Mouse (Mus musculus): ENCODE measurements at regions not wholly inside any gene's neighbourhood (a gene's known extent, or its start where the extent isn't known, plus 50 kb on each side); places are given as distances from the start of the nearest gene placed in this dataset.

- no peak for DNase-seq
Observed at GRCm38 (mm10) chr6:112152535-112153364, 120.8 kb upstream of the Lmcd1 start.

DNA sequence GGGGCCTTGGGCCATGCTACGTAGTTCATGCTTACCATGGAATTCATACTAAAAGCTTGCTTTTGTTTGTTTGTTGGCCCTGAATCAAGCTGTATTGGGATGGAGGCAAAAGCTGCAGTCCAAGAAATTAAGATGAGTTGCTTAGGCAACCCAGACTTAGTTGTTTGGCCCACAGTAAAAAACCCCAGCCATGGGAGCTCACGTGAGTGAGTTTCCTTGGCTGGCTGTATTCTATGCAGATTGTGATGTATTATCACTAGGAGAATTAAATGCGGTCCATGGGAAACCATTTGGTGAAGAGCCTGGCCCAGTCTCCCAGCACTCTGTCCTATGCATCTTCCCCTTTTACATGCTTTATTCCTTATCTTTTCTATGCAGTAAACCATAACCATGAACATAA, 106.1 kb upstream of the Lmcd1 start:
- no peak for DNase-seq

DNA sequence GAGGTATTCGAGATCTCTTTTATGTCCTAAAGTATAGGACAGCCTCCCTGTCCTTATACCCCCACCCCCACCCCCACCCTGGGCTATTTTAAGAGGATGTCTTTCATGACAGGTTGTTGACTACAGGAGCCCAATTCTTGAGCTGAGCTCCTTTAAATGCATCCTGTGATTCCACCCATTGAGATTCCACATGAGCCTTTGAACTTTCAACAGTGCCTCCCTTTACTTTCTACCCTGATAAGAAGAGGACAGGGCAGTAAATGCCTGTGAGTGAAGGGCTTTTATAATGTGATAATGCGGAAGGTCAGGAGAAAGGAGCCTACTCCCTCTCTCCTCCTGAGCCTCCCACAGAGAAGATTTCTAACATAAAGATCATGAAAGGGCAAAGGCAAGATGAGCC, 97.2 kb upstream of the Lmcd1 start:
- DNase-seq, result no peak

DNA sequence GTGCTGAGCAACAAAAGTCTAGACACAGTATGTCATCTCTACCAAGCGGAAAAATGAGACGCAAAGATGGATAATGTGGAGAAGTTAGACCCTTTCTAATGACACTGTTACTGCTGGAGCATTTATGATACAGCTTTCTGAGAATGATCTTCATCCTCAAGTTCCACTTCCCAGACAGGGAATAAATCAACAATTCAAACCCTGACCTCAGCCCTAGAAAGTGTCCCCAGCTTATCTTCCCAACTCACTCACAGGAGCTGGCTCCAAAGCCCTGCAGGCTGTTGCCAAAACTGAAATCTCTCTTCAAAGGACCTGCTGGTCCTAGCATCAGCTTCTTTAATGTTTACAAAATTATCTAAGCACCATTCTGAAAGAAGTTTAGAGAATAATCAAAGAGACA, 85.9 kb upstream of the Lmcd1 start:
- DNase-seq, result no peak

GRCm38 (mm10) chr6:112191032-112191431, 82.5 kb upstream of the Lmcd1 start:
- peak; percentile 73 for DNase-seq

DNA sequence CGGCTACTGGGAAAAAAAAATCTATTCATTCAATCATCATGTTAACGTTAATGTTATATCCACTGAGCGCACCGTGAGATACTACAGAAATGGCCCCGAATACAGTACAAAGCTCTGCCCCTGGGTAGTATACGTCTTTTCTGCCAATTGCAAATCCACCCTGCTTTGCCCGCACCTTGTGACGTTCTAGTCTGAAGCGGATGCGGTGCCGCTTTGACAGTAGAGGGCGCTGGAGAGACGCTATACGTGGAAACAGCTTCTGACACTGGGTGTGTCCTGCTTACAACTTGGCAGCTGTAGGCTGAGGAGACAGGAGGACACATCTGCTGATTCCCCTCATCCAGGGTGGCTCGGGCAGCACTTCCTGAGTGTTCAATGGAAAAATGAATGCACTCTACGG, 76.1 kb upstream of the Lmcd1 start:
- DNase-seq, result peak; percentile 89

DNA sequence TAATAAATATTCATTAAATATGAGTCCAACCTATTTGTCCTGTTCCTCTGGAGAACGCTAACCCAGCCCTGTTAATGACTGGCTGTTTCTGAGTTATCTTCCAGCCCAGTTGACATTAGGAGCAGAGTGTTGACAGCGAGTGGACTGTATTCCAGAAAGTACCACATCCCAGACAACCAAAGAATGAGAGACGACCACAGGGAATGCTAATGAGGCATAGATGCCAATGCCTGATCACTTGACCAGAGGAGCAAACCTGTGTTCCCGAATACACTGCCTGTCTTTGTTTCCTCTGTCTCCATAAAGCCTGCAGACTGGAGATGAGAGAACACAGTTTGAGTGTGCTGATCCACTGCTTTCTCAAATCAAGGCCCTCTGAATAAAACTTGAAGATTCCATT, 74.3 kb upstream of the Lmcd1 start:
- DNase-seq, result no peak

DNA sequence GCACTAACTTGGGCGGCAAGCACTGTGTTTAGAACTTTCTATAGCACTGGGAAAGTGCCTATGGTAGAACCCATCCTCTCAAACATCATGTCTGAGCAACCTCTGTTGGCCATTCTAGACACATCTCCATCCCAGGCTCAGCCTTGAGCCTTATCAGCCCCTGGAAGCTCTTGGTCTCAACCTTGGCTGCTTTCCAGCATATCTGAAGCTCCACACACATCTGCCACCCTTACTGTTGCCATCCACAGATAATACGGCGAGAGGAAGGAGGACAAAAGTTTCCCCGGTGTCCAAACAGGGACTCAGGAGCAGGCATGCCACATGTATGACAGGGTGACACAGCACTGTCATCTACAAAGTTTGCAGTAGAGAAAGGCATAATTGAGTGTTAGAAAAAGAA, 71.4 kb upstream of the Lmcd1 start:
- no peak for DNase-seq

GRCm38 (mm10) chr6:112203321-112203720, 70.2 kb upstream of the Lmcd1 start:
- no peak for DNase-seq

DNA sequence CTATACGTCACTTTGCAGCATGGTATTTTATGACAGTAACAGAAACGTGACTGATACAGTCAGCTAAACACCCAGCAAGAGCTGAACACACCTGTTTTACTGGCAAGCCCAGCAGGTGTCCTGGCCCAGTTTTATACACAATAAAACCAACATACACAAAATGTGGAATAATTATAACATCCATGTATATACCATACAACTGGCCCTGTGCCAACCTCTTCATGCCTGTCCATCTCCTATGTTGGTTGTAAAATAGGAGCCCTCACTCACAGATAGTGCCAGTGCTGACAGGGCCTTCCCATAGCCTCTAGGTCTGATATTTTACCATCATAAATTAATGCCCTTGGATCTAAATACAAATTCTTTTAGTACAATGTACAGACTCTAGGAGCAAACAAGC, 68.6 kb upstream of the Lmcd1 start:
- no peak for DNase-seq

- no peak for DNase-seq
Observed at GRCm38 (mm10) chr6:112205420-112205995, 68.0 kb upstream of the Lmcd1 start.

DNA sequence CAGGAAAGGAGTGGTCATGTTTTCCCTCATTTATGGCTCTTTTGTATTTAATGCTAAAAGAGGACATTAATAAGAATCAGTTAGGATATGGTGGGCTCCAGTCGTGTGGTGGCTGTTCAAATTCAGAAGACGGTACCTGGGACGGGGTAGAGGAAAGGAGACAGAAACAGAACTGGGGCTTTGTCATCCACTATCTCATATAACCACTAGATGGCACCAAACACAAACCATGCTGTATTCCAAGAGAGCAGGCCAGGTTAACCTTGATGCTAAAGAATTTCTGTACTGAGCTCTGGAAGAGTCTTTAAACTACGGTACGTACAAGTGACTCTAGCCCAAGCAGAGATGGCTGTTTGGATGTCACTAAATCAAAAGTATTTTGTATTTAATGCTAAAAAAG, 66.3 kb upstream of the Lmcd1 start:
- peak; percentile 43 for DNase-seq

DNA sequence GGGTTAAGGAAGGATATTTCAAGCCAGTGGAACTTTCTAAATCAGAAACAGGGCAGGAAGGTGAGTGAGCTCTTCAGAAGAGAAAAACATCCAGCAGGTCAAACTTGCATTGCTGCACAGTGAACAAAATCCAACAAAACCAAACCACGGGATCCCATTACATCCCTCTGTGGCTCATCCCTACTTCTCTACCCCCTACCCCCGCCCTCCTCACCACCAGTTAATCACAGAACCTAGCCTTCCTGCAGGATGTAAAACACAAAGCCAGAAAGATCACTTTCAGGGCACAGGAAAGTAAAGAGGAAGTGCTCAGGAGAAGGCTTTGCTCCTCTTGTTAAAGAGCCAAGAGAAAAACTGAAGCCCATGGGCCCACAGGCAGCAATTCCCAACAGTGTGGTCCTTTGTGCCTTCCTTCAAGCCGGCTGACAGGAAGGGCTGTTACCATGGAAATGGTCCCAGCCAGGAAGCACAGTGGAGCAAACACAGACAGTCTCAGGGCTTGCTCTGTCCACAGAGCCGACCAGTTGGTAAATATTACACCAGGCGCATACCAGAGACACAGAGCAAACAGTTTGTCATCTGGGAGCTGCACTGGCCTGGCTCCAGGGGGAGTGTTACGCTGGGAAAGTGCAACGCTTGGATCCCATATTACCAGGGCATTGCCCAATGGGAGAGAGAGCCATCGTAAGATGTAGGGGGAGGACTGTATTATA, 63.2 kb upstream of the Lmcd1 start:
- peak; percentile 81 for DNase-seq

- no peak for DNase-seq
Observed at GRCm38 (mm10) chr6:112216868-112217267, 56.7 kb upstream of the Lmcd1 start.

DNA sequence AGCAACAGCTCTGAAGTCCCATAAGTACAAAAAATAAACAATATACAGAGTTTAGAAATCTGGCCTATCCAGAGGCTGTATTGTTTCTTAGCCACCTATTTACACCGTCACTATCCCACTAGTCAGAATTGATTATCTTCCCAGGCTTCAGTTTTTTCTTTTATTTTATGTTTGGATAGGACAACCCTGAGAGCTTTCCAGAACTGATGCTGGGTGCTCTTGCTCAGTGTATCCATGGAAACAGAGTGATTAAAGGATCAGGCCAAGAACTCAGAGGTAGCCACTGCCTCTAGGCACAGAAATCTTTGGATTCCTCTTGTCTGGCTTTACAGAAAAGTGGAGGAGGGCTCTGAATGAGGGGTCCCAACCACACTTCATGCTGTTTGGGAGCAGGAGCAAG, 55.3 kb upstream of the Lmcd1 start:
- DNase-seq, result no peak

GRCm38 (mm10) chr6:112219641-112220040, 53.9 kb upstream of the Lmcd1 start:
- DNase-seq, result no peak

- no peak for DNase-seq
Observed at GRCm38 (mm10) chr6:112220149-112220548, 53.4 kb upstream of the Lmcd1 start.

- DNase-seq, result no peak
Observed at GRCm38 (mm10) chr6:112221373-112221772, 52.2 kb upstream of the Lmcd1 start.

DNA sequence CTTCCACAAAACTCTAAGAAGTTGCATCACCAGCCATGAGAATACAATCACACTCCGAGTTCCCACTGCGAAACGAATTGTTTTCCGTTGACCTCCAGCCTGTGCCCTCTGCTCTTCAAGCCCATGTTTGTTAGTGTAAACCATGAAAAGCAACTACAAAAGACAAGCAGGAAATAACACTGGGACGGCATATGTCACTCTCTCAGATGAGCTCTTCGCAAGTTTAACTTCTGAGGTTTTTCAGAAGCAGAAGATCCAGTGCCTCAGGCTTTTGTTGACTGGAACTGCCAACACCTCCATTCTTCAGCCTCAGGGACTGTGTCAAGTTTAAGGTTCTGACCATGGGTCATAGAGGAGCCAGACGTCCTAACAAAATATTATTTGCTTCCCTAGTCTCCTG, 50.2 kb upstream of the Lmcd1 start:
- DNase-seq, result no peak
